Mouse (Mus musculus): ENCODE measurements around the gene Cmss1.

DNA sequence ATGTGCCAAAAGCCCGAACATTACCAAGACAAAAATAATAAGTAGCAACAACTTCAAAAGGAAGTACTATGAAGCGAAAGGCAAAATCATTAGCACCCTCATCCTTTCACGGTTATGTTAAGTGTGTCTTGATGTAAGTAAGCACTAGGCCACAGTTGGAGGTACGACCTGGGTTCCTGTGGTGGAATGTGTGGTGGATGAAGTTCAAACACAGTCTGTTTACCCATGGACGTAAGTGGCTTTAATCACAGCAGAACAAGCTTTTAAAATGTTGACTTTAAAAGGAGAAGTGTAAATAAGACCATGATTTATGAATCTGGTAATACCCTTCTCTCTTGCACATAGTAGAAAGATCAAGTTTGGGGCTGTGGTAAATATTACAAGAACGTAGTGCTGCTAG is 100.5 kb downstream of the Cmss1 start:
- no peak for TF ChIP-seq CTCF (IDR thresholded peaks at IDR 0.05; ENCODE audit: low read depth)
- no peak for TF ChIP-seq EP300 (IDR thresholded peaks at IDR 0.05; ENCODE audit: low read depth)

Measured in liver, postnatal 0 days (tissue).